In genomic region chr10:75853452-75853851, GRCm38 (mm10) we compare ENCODE assay signal across 9 mouse cellular contexts. TPM values are rescaled to one million over a fixed set of nuclear protein-coding genes. Genes with fewer than 3 reads are reported as not detected.
DNase-seq lines count a peak whose midpoint lies in the region; ATAC-seq lines count a peak whose summit lies in the region.
"Had no signal": no experiment of that assay in that cellular context is flagged by ENCODE, and none has a peak within 500 bp of the region (broad histone marks: within the 10 kb centered on the region; RNA-seq: fewer than 3 reads in every experiment).

No protein-coding gene starts in this region.

- peak; percentile 77 for DNase-seq in adrenal gland, postnatal 25 days
- peak; percentile 89 for DNase-seq in embryonic facial prominence, embryonic 11.5 days (ENCODE audit: low spot score)
- peak; percentile 87 for DNase-seq in heart, embryonic 10.5 days (ENCODE audit: low spot score)
- DNase-seq in kidney, postnatal 25 days, result peak; percentile 88 to 94
- DNase-seq in testis, postnatal 10 days (ENCODE audit: low spot score), result peak; percentile 85

- 34% methylated on average over 10 of the region's 10 CpGs for WGBS in embryonic facial prominence, embryonic 11.5 days
- WGBS in heart, embryonic 10.5 days, result 29% methylated on average over 10 of the region's 10 CpGs
- WGBS in liver, embryonic 15.5 days (ENCODE audit: insufficient replicate concordance), result 13% methylated on average over 10 of the region's 10 CpGs
- 21% methylated on average over 10 of the region's 10 CpGs for WGBS in neural tube, embryonic 13.5 days

- peak; percentile 90 for ATAC-seq in CD4-positive, CD25-positive, alpha-beta regulatory T cell, adult 4 months
- ATAC-seq in embryonic facial prominence, embryonic 11.5 days (replicated peaks; ENCODE audit: insufficient number of reproducible peaks, low FRiP score, low TSS enrichment, low read depth), result no peak
- ATAC-seq in liver, embryonic 15.5 days (ENCODE audit: insufficient read depth), result peak; percentile 48
- 0 out of 2 replicates have a peak, but pooled peaks have one; percentile 17 for ATAC-seq in neural tube, embryonic 13.5 days (ENCODE audit: low read depth)

- no peak overlapping the region for H3K4me2 ChIP-seq in embryonic facial prominence, embryonic 11.5 days (ENCODE audit: low read depth, low read length)
- H3K4me2 ChIP-seq in liver, embryonic 15.5 days, result no peak overlapping the region
- H3K4me2 ChIP-seq in neural tube, embryonic 13.5 days, result no peak overlapping the region
- H3K4me2 ChIP-seq: embryonic facial prominence, embryonic 13.5 days had no signal

- H3K27ac ChIP-seq in embryonic facial prominence, embryonic 11.5 days (replicated peaks; ENCODE audit: low read depth, low read length), result no peak overlapping the region
- no peak overlapping the region for H3K27ac ChIP-seq in heart, embryonic 10.5 days
- H3K27ac ChIP-seq in liver, embryonic 15.5 days (replicated peaks), result 0 out of 2 replicates have a peak overlapping the region, but pooled peaks have one; percentile 29
- H3K27ac ChIP-seq in neural tube, embryonic 13.5 days (replicated peaks), result no peak overlapping the region
- H3K27ac ChIP-seq: embryonic facial prominence, embryonic 13.5 days had no signal

- no peaks in the 10 kb centered on the region; the same call in 1 of the 2 replicates for H3K4me1 ChIP-seq in embryonic facial prominence, embryonic 11.5 days (ENCODE audit: control insufficient read depth, insufficient read depth, low read length)
- peaks cover 21% of the 10 kb centered on the region for H3K4me1 ChIP-seq in heart, embryonic 10.5 days
- H3K4me1 ChIP-seq in liver, embryonic 15.5 days (replicated peaks), result peaks cover 16% of the 10 kb centered on the region
- H3K4me1 ChIP-seq in neural tube, embryonic 13.5 days (replicated peaks), result peaks cover 38% of the 10 kb centered on the region

- peaks cover 3% of the 10 kb centered on the region; the same call in 1 of the 2 replicates for H3K36me3 ChIP-seq in embryonic facial prominence, embryonic 11.5 days (replicated peaks; ENCODE audit: control insufficient read depth, insufficient read depth, low read depth, low read length)
- peaks cover 26% of the 10 kb centered on the region for H3K36me3 ChIP-seq in heart, embryonic 10.5 days
- H3K36me3 ChIP-seq in liver, embryonic 15.5 days (replicated peaks), result peaks cover 13% of the 10 kb centered on the region
- H3K36me3 ChIP-seq in neural tube, embryonic 13.5 days, result peaks cover 20% of the 10 kb centered on the region

- no peaks in the 10 kb centered on the region for H3K27me3 ChIP-seq in embryonic facial prominence, embryonic 11.5 days (ENCODE audit: control insufficient read depth, insufficient read depth, low read length)
- no peaks in the 10 kb centered on the region for H3K27me3 ChIP-seq in heart, embryonic 10.5 days (ENCODE audit: insufficient read depth, poor library complexity, severe bottlenecking)
- H3K27me3 ChIP-seq in liver, embryonic 15.5 days, result peaks cover 21% of the 10 kb centered on the region
- H3K27me3 ChIP-seq in neural tube, embryonic 13.5 days, result no peaks in the 10 kb centered on the region
- H3K27me3 ChIP-seq: embryonic facial prominence, embryonic 13.5 days had no signal

- no peaks in the 10 kb centered on the region for H3K9me3 ChIP-seq in embryonic facial prominence, embryonic 11.5 days (replicated peaks; ENCODE audit: control insufficient read depth, low read length)
- H3K9me3 ChIP-seq in heart, embryonic 10.5 days, result no peaks in the 10 kb centered on the region
- no peaks in the 10 kb centered on the region for H3K9me3 ChIP-seq in liver, embryonic 15.5 days (replicated peaks)
- H3K9me3 ChIP-seq in neural tube, embryonic 13.5 days, result no peaks in the 10 kb centered on the region; the same call in 1 of the 2 replicates
- H3K9me3 ChIP-seq: embryonic facial prominence, embryonic 13.5 days had no signal

- no peak overlapping the region for H3K9ac ChIP-seq in embryonic facial prominence, embryonic 11.5 days (replicated peaks; ENCODE audit: low read length)
- no peak overlapping the region for H3K9ac ChIP-seq in liver, embryonic 15.5 days
- no peak overlapping the region for H3K9ac ChIP-seq in neural tube, embryonic 13.5 days
- H3K9ac ChIP-seq: embryonic facial prominence, embryonic 13.5 days had no signal

- no peak overlapping the region for H3K4me3 ChIP-seq in embryonic facial prominence, embryonic 11.5 days (ENCODE audit: low read depth, low read length)
- H3K4me3 ChIP-seq in heart, embryonic 10.5 days, result no peak overlapping the region
- H3K4me3 ChIP-seq in liver, embryonic 15.5 days (replicated peaks), result no peak overlapping the region
- no peak overlapping the region for H3K4me3 ChIP-seq in neural tube, embryonic 13.5 days
- H3K4me3 ChIP-seq: embryonic facial prominence, embryonic 13.5 days had no signal

RNA-seq across cellular contexts. Expression of gene Mif, which starts 6.6 kb away (rescaled TPM):
- 100 to 1,000 TPM; 486 to 555 TPM for polyA plus RNA-seq in CD4-positive, CD25-positive, alpha-beta regulatory T cell, adult 4 months (2017; shearing (Covaris generic))
- 287 and 343 TPM in 2 replicates for total RNA-seq in adrenal gland, postnatal 25 days (2021)
- polyA plus RNA-seq in embryonic facial prominence, embryonic 11.5 days (2014; fragmentation: Nextera tagmentation; extraction: Ambion mirVana), result 1,991 and 2,343 TPM in 2 replicates
- 3,089 and 3,244 TPM in 2 replicates for polyA plus RNA-seq in heart, embryonic 10.5 days (2016; fragmentation: Nextera tagmentation; extraction: Ambion mirVana)
- polyA plus RNA-seq in liver, embryonic 15.5 days (2015; fragmentation: Nextera tagmentation; extraction: Ambion mirVana), result 755 and 825 TPM in 2 replicates
- polyA plus RNA-seq in neural tube, embryonic 13.5 days (2015; fragmentation: Nextera tagmentation; extraction: Ambion mirVana), result 1,679 and 1,725 TPM in 2 replicates

RNA-seq across cellular contexts. Expression of gene Gstt2, which starts 16.2 kb away (rescaled TPM):
- polyA plus RNA-seq in CD4-positive, CD25-positive, alpha-beta regulatory T cell, adult 4 months (2017; shearing (Covaris generic)), result 10 to 100 TPM; 47.5 to 54.8 TPM
- 34.2 and 41.5 TPM in 2 replicates for total RNA-seq in adrenal gland, postnatal 25 days (2021)
- polyA plus RNA-seq in embryonic facial prominence, embryonic 11.5 days (2014; fragmentation: Nextera tagmentation; extraction: Ambion mirVana), result 8.8 and 12.7 TPM in 2 replicates
- polyA plus RNA-seq in heart, embryonic 10.5 days (2016; fragmentation: Nextera tagmentation; extraction: Ambion mirVana), result 8.7 and 11.4 TPM in 2 replicates
- polyA plus RNA-seq in liver, embryonic 15.5 days (2015; fragmentation: Nextera tagmentation; extraction: Ambion mirVana), result 50.5 and 54.2 TPM in 2 replicates
- polyA plus RNA-seq in neural tube, embryonic 13.5 days (2015; fragmentation: Nextera tagmentation; extraction: Ambion mirVana), result 5.8 and 8.0 TPM in 2 replicates

RNA-seq across cellular contexts. Expression of gene Gstt4, which starts 31.1 kb away (rescaled TPM):
- polyA plus RNA-seq in CD4-positive, CD25-positive, alpha-beta regulatory T cell, adult 4 months (2017; shearing (Covaris generic)), result not detected
- not detected in 2 replicates for total RNA-seq in adrenal gland, postnatal 25 days (2021)
- polyA plus RNA-seq in embryonic facial prominence, embryonic 11.5 days (2014; fragmentation: Nextera tagmentation; extraction: Ambion mirVana), result not detected in 2 replicates
- polyA plus RNA-seq in heart, embryonic 10.5 days (2016; fragmentation: Nextera tagmentation; extraction: Ambion mirVana), result not detected in 2 replicates
- not detected in 2 replicates for polyA plus RNA-seq in liver, embryonic 15.5 days (2015; fragmentation: Nextera tagmentation; extraction: Ambion mirVana)
- polyA plus RNA-seq in neural tube, embryonic 13.5 days (2015; fragmentation: Nextera tagmentation; extraction: Ambion mirVana), result not detected in 2 replicates
- polyA plus RNA-seq: embryonic facial prominence, embryonic 13.5 days had no signal

RNA-seq across cellular contexts. Expression of gene Derl3, which starts 39.8 kb away (rescaled TPM):
- 1 to 10 TPM; 1.0 to 2.8 TPM for polyA plus RNA-seq in CD4-positive, CD25-positive, alpha-beta regulatory T cell, adult 4 months (2017; shearing (Covaris generic))
- total RNA-seq in adrenal gland, postnatal 25 days (2021), result 1.1 and 1.5 TPM in 2 replicates
- polyA plus RNA-seq in embryonic facial prominence, embryonic 11.5 days (2014; fragmentation: Nextera tagmentation; extraction: Ambion mirVana), result 2.3 and 3.7 TPM in 2 replicates
- 3.1 and 5.0 TPM in 2 replicates for polyA plus RNA-seq in heart, embryonic 10.5 days (2016; fragmentation: Nextera tagmentation; extraction: Ambion mirVana)
- polyA plus RNA-seq in liver, embryonic 15.5 days (2015; fragmentation: Nextera tagmentation; extraction: Ambion mirVana), result 0.53 and 0.67 TPM in 2 replicates
- polyA plus RNA-seq in neural tube, embryonic 13.5 days (2015; fragmentation: Nextera tagmentation; extraction: Ambion mirVana), result 2.1 and 2.9 TPM in 2 replicates

RNA-seq across cellular contexts. Expression of gene Gstt1, which starts 55.1 kb away (rescaled TPM):
- polyA plus RNA-seq in CD4-positive, CD25-positive, alpha-beta regulatory T cell, adult 4 months (2017; shearing (Covaris generic)), result 1 to 10 TPM in 1 of 2 experiments, not detected in 1; 1.3 TPM
- total RNA-seq in adrenal gland, postnatal 25 days (2021), result 33.4 and 39.2 TPM in 2 replicates
- polyA plus RNA-seq in embryonic facial prominence, embryonic 11.5 days (2014; fragmentation: Nextera tagmentation; extraction: Ambion mirVana), result 6.9 and 7.6 TPM in 2 replicates
- 5.1 and 17.3 TPM in 2 replicates for polyA plus RNA-seq in heart, embryonic 10.5 days (2016; fragmentation: Nextera tagmentation; extraction: Ambion mirVana)
- 108 and 151 TPM in 2 replicates for polyA plus RNA-seq in liver, embryonic 15.5 days (2015; fragmentation: Nextera tagmentation; extraction: Ambion mirVana)
- polyA plus RNA-seq in neural tube, embryonic 13.5 days (2015; fragmentation: Nextera tagmentation; extraction: Ambion mirVana), result 5.6 and 6.0 TPM in 2 replicates
